Mouse (Mus musculus) ovary, postnatal 36 days (tissue): ENCODE results near the gene Msl3l2.

ENCODE experiments used
- DNase-seq: peaks from one replicate; pipeline ENCODE4 v3.0.0; 2022; ENCODE audit warnings: low spot score, mixed read lengths

Msl3l2 gene

DNA sequence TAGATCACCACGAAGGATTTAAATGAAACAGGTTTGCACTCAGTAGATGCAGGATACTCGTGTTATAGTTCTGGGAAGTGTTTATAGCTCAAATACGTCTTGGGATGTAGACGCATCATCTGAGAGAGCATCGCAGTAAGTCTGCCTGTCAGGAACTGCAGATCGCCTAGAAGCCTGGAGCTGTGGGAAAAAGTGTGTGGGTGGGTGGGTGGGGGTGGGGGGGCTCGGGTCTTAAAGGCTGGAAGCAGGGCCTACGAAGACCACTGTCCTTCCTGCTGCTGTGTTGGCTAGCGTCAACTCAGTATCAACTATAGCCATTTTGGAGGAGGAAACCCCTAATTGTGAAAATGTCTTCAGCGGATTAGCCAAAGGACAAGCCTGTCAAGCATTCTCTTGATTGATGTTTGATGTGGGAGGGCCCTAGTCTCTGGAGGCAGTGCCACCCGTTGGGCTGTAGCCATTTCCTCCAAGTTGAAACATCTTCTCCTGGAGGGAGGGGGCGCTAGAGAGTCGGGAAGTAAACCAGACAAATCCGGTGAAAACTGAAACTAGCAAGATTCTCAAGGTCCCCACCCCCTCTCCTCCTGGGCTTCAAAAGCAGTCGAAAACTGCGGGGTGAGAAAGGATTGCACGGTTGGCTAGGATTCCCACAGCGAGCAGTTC lies at the start of gene Msl3l2:
Gene Msl3l2, plus strand, starts transcription at position 585 of the 663 bp plus-strand sequence.
- peak; percentile 82 for DNase-seq

- no peak for DNase-seq
These were observed 47.7 kb upstream of the Msl3l2 start for GRCm38 (mm10) chr10:56058979-56059422.

- no peak for DNase-seq
These were observed 45.4 kb upstream of the Msl3l2 start for GRCm38 (mm10) chr10:56061238-56061830.

DNA sequence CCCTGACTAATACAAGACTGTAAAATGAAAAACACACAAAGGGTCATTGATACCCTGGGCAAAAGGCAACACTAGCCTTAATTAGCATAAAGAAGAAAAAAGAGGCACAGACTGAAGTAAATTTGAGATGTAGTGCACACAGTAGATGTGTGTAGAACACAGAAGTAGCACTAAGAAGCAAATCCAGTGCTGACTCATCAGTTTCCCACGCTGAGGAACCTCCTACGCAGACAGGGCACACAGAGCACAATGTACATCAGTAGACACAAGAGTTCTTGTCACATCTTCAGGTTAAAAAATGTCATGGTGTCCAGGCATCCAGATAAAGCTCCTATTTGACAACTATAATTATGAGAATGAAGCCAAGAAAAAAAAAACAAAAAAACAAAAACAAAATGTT lies 44.0 kb upstream of the Msl3l2 start:
- DNase-seq, result no peak

- no peak for DNase-seq
These were observed 17.0 kb upstream of the Msl3l2 start for GRCm38 (mm10) chr10:56089714-56090113.

DNA sequence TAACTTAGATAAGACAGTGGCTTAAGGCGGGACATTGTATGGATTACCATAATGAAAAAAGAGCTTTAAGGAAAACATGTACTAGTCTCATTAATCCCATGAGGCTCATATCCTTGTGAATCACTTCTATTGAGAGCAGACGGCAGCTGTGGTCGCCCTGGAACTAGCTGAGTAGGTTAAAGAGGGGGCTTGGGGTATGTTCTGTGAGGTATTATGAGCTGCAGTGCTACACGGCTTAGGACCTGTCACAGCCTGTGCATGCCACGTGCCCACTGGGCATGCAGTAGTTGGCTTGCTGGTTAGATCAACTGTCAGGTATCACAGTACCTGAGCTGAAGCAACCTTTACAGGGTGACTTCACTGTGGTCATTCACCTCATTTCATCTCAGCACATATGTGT lies 12.1 kb upstream of the Msl3l2 start:
- DNase-seq, result no peak

GRCm38 (mm10) chr10:56096757-56097156 lies 10.0 kb upstream of the Msl3l2 start:
- DNase-seq, result no peak

DNA sequence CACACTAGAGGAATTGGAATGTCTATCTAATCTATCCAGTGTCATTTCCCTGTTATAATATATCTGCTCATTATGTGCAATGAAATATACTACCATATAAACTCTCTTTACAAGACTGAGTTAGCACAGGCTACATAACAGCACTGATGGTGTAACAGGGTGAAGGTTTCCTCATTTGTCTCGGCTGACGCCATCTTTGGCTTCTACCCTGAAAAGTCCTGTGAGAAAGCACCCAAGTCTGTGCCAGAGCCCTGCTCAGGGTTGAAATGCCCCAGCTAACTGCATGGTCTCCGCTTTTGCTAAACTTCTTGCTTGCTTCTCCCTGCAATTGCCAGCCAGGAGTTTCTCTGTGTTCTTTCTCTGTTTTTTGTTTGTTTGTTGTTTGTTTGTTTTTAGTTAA lies 7.6 kb upstream of the Msl3l2 start:
- DNase-seq, result no peak

DNA sequence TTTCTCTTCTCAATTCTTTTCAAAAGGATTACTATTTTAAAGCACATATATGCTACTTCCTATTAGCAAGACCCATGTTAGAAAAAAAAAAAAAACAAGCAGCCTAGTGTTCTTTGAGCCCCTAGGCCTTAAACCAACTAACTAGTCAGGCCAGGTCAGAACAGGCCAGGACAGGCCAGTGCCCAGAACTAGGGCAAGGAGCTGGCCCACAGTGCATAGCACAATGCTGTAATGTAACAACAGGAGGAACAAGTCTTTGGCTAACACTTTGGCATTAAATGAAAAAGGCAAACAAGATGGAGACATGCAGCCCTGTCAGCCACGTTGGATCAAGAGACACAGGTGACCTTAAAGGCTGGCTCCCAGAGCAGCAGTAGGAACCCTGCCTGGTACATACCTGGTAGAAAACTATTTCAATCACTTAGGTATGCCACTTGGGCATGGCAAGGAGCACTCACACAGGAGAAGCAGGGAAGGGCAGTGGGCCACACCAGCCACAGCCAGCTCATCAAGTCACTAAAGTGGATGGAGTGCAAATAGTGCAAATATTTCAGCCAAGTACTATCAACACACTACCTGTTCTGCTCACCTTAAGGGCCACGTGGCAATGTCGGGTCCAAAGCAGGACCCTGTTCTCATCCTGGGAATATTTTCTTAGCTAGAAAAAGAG lies 6.9 kb upstream of the Msl3l2 start:
- DNase-seq, result no peak

- DNase-seq, result no peak
These were observed 248 bp downstream of the Msl3l2 start for GRCm38 (mm10) chr10:56106996-56107334.

GRCm38 (mm10) chr10:56114951-56115635 lies 8.4 kb downstream of the Msl3l2 start:
- DNase-seq, result peak; percentile 63

- DNase-seq, result peak; percentile 40
These were observed 9.0 kb downstream of the Msl3l2 start for GRCm38 (mm10) chr10:56115636-56116180.

GRCm38 (mm10) chr10:56126972-56127371 lies 20.3 kb downstream of the Msl3l2 start:
- no peak for DNase-seq

- no peak for DNase-seq
These were observed 22.9 kb downstream of the Msl3l2 start for GRCm38 (mm10) chr10:56129642-56130041.

GRCm38 (mm10) chr10:56137191-56137590 lies 30.5 kb downstream of the Msl3l2 start:
- no peak for DNase-seq

GRCm38 (mm10) chr10:56148920-56149319 lies 42.2 kb downstream of the Msl3l2 start:
- DNase-seq, result no peak

- no peak for DNase-seq
These were observed 50.2 kb downstream of the Msl3l2 start for GRCm38 (mm10) chr10:56156956-56157355.

DNA sequence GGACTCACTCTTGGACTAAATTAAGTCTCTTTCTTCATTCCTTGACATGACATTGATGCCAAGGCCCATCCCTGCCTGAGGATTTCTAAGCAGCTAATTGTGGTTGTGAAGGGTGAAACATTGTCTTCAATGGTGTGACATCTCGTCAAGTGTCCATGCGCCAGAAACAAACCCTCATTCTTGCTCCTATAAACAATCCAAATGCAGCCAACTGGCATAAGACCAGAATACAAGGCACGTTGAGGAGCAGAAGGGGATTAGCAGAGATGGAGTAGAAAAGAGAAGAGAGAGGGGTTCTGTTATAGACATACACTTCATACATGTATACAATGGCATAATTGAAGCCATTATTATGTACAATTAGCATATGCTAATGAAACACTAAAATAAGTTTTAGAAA lies 51.5 kb downstream of the Msl3l2 start:
- no peak for DNase-seq

DNA sequence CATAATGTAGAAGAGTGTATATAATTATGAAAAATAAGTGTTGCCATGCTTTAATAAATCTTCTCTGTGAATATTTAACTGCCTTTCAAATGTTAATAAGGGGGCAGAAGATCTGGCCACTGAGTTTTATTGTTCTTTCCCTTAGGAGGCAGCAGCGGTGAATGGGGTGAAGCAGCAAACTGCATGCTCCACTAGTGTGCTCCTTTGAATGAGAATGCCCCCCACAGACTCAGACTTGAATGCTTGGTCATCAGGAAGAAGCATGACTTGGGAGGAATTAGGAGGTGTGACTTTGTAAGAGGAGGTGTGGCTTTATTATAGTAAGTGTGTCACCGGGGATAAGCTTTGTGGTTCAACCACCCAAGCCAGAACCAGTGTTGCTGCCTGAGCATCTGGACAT lies 52.0 kb downstream of the Msl3l2 start:
- DNase-seq, result no peak

GRCm38 (mm10) chr10:56164411-56164810 lies 57.7 kb downstream of the Msl3l2 start:
- no peak for DNase-seq

DNA sequence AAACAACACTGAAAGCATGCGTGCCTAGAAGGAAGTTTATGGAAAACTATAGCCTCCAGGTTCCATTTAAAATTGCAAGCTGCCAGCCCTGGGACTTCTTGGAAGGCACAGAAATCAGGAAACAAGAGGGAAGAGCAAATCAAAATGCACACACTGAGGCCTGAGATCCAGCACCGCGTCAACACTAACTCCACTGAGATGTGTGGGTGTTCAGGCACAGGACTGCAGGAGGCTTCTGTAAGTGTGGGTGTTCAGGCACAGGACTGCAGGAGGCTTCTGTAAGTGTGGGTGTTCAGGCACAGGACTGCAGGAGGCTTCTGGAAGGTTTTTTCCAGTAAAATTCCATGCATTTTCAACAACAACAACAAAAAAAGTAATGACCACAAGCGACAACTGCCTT lies 59.0 kb downstream of the Msl3l2 start:
- DNase-seq, result no peak
